Mouse (Mus musculus): ENCODE data around the gene Vmn1r128. TPM values are rescaled to one million over a fixed set of nuclear protein-coding genes. Genes with fewer than 3 reads are reported as not detected.
"Not testable (repeated sequence)": the region's sequence is repeated elsewhere in the genome, so short reads cannot be mapped to it uniquely, and the experiment has no call there.

Vmn1r128 gene
- not detected for total RNA-seq (2018; cell fraction: chromatin; rRNA removed)
- not detected for total RNA-seq (2018; cell fraction: cytosol; rRNA removed)
- not detected for total RNA-seq (2018; cell fraction: nucleus; rRNA removed)
- not detected in 3 replicates for polyA plus RNA-seq (2018)

DNA sequence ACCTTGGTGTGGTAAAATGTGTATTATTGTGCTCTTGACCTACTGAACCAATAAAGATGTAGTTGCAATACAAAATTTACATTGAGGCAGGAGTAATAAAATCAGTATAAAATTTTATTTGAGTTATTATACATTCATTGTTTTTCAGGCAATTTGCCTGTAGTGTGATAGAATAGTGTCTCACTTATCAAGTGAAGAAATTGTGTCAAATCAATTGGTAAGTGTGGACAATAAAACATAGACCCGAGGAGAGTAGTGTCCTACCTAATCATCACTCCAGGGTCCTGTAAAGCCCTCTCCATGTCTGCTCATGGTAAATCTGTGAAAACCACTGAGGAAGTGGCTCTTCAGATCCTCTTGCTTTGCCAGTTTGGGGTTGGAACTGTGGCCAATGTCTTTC is at the start of gene Vmn1r128:
Gene Vmn1r128 (plus strand): TSS at position 301 of the 400 bp plus-strand sequence.
- WGBS (ENCODE audit: missing documents): 67% methylated on average over 1 of the region's 1 CpGs
- not testable (repeated sequence) for H3K36me3 ChIP-seq (ENCODE audit: inconsistent target); H3K27ac ChIP-seq; H3K4me3 ChIP-seq (ENCODE audit: inconsistent target); H3K79me2 ChIP-seq (ENCODE audit: inconsistent target)

DNA sequence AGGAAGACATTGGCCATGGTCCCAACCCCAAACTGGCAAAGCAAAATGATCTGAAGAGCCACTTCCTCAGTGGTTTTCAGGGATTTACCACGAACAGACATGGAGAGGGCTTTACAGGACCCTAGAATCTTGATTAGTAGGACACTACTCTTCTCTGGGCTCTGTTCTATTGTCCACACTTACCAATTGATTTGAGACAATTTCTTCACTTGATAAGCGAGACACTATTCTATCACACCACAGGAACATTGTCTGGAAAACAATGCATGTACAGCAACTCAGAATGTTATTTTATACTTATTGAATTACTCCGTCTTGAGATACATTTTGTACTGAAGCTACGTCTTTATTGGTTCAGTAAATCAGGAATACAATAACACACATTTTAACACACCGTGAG is 47.8 kb upstream of the Vmn1r128 start, which contains the start of gene Vmn1r126:
Gene Vmn1r126 (minus strand): TSS at position 101 of the 400 bp plus-strand sequence.
- not testable (repeated sequence) for H3K4me3 ChIP-seq (ENCODE audit: inconsistent target); H3K36me3 ChIP-seq (ENCODE audit: inconsistent target); H3K27ac ChIP-seq; H3K79me2 ChIP-seq (ENCODE audit: inconsistent target)
- no CpG with 5 or more reads among the region's 5 CpGs for WGBS (ENCODE audit: missing documents)

DNA sequence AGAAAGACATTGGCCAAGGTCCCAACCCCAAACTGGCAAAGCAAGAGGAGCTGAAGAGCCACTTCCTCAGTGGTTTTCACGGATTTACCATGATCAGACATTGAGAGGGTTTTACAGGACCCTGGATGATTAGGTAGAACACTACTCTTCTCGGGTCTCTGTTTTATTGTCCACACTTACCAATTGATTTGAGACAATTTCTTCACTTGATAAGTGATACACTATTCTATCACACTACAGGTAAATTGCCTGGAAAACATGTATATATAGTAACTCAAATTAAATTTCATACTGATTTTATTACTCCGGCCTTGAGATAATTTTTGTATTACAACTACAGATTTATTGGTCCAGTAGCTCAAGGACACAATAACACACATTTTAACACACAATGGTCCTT is 29.4 kb upstream of the Vmn1r128 start, which contains the start of gene Vmn1r127:
Gene Vmn1r127 (minus strand): TSS at position 101 of the 400 bp plus-strand sequence.
- H3K27ac ChIP-seq; H3K79me2 ChIP-seq (ENCODE audit: inconsistent target); H3K4me3 ChIP-seq (ENCODE audit: inconsistent target); H3K36me3 ChIP-seq (ENCODE audit: inconsistent target): not testable (repeated sequence)
- no CpG with 5 or more reads among the region's 3 CpGs for WGBS (ENCODE audit: missing documents)

DNA sequence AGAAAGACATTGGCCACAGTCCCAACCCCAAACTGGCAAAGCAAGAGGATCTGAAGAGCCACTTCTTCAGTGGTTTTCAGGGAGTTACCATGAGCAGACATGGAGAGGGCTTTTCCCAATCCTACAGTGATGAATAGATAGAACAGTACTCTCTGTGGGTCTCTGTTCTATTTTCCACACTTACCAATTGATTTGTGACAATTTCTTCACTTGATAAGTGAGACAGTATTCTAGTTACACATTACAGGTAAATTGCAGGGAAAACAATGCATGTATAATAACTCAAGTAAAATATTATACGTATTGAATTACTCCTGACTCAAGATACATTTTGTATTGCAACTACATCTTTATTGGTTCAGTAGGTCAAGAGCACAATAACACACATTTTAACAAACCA is 12.0 kb downstream of the Vmn1r128 start, which contains the start of gene Vmn1r129:
Gene Vmn1r129 (minus strand): TSS at position 101 of the 400 bp plus-strand sequence.
- H3K27ac ChIP-seq; H3K36me3 ChIP-seq (ENCODE audit: inconsistent target); H3K79me2 ChIP-seq (ENCODE audit: inconsistent target); H3K4me3 ChIP-seq (ENCODE audit: inconsistent target): not testable (repeated sequence)
- no CpG with 5 or more reads among the region's 1 CpGs for WGBS (ENCODE audit: missing documents)

Other genes with a start within 250 kb of the Vmn1r128 start
- not detected in 3 replicates for gene Vmn1r122, start 215.2 kb upstream of the Vmn1r128 start, polyA plus RNA-seq (2018)
- not detected in 3 replicates for gene Vmn1r123, start 187.2 kb upstream of the Vmn1r128 start, polyA plus RNA-seq (2018)
- not detected in 3 replicates for gene Gm5157, start 158.9 kb upstream of the Vmn1r128 start, polyA plus RNA-seq (2018)
- gene Vmn1r124, start 88.8 kb upstream of the Vmn1r128 start, polyA plus RNA-seq (2018): not detected in 3 replicates
- gene Vmn1r125, start 77.2 kb upstream of the Vmn1r128 start, polyA plus RNA-seq (2018): not detected in 3 replicates
- gene Vmn1r126, start 47.9 kb upstream of the Vmn1r128 start, polyA plus RNA-seq (2018): not detected in 3 replicates
- not detected in 3 replicates for gene Vmn1r127, start 29.5 kb upstream of the Vmn1r128 start, polyA plus RNA-seq (2018)
- not detected in 3 replicates for gene Vmn1r129, start 11.9 kb downstream of the Vmn1r128 start, polyA plus RNA-seq (2018)
- not detected in 3 replicates for gene Gm6882, start 83.4 kb downstream of the Vmn1r128 start, polyA plus RNA-seq (2018)
- not detected in 3 replicates for gene Vmn1r130, start 162.4 kb downstream of the Vmn1r128 start, polyA plus RNA-seq (2018)
- gene Vmn1r131, start 196.7 kb downstream of the Vmn1r128 start, polyA plus RNA-seq (2018): not detected in 3 replicates